Mouse (Mus musculus) stomach, adult 2 months (tissue): ENCODE data around the gene Cep290. TPM values are rescaled to one million over a fixed set of nuclear protein-coding genes. Genes with fewer than 3 reads are reported as not detected.

Experiments
- polyA plus RNA-seq: library from polyadenylated mRNA; depleted of rRNA; stranded (reverse); fragments of >200 nt; gene quantifications from 2 replicates; pipeline ENCODE4 v1.2.3, GENCODE M21; 2012; rRNA removed

Gene Cep290
- 0.08 TPM in 1 of 2 replicates, not detected in the other for polyA plus RNA-seq

DNA sequence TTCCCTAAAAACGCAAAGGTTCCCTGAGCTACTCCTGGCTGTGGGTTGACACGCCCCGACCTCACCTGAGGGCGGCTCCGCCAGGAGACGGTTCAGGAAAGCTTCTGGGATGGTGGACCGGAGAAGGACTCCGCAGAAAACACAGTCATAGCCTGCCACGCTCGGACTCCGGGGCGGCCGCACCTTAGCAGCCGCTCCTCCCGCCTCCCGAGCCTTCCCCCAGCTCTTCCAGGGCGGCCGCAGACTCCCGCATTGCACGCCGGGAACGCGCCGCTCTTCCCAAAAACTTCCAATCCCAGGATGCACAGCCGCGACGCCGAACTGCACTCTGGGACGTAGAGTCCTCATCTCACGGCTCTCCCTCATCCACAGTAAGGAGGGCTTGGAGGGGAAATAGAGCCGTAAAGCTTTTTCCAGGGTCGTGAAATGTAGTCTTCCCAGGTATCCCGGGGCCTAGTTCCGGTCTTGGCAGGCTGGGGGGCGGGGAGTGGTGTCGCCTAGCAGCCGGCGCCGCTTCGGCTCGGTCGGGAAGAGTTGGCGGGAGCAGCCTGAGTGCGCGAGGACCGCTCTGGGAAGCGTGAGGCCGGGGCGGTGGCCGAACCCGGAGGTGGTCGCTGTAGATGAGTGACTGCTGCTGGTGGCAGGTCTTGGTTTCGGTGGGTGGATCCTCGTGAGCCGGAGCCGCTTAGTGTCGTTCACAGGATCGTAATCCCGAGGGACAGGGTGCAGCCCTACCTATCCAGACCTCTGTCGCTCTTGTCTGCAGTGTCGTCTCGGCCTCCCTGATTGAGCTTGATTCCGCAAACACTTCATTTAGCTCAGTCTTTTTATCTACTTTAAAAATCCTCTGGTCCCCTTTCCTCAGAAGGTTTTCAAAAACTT lies at the start of gene Cep290, which contains the start of gene Tmtc3:
Cep290 (plus strand) TSS at position 462 of the 882 bp plus-strand sequence.
Tmtc3 (minus strand) TSS at position 254 of the 882 bp plus-strand sequence.

DNA sequence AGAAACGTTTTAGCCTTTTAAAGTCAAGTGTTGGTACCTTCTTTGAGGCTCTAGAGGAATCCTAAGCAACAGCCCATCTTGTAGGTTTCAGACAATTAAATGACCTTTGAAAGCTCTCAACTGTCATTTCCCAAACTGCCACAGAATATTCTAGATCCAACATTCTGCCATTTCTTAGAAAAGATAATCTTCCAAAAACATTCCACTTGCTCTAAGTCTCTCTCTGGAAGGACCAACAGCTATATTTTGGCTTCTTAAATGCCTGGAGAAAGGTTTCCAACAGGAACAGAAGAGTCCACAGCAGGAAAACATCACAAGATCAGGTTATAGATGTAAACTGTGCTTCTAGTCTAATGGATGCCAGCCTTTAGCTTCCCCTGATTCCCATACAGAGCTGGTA lies 103.0 kb downstream of the Cep290 start, which contains the start of the genes 4930430F08Rik and 1700017N19Rik:
4930430F08Rik (minus strand) TSS at position 101 of the 400 bp plus-strand sequence.
1700017N19Rik (plus strand) TSS at position 162 of the 400 bp plus-strand sequence.

Other genes starting within 250 kb of the Cep290 start
- not detected in 2 replicates for gene Gm4301, start 151.9 kb upstream of the Cep290 start, polyA plus RNA-seq
- gene Gm4302, start 146.7 kb upstream of the Cep290 start, polyA plus RNA-seq: not detected in 2 replicates
- gene Gm4303, start 141.6 kb upstream of the Cep290 start, polyA plus RNA-seq: not detected in 2 replicates
- gene Gm4305, start 136.5 kb upstream of the Cep290 start, polyA plus RNA-seq: not detected in 2 replicates
- gene Gm4307, start 126.2 kb upstream of the Cep290 start, polyA plus RNA-seq: not detected in 2 replicates
- gene Gm4312, start 105.0 kb upstream of the Cep290 start, polyA plus RNA-seq: not detected in 2 replicates
- 0.90 and 1.5 TPM in 2 replicates for gene Tmtc3, start 208 bp upstream of the Cep290 start, polyA plus RNA-seq
- 2.3 and 4.4 TPM in 2 replicates for gene 4930430F08Rik, start 102.9 kb downstream of the Cep290 start, polyA plus RNA-seq
- not detected in 2 replicates for gene 1700017N19Rik, start 102.9 kb downstream of the Cep290 start, polyA plus RNA-seq